8 mouse cellular contexts compared by ENCODE assay signal in the genomic region with DNA sequence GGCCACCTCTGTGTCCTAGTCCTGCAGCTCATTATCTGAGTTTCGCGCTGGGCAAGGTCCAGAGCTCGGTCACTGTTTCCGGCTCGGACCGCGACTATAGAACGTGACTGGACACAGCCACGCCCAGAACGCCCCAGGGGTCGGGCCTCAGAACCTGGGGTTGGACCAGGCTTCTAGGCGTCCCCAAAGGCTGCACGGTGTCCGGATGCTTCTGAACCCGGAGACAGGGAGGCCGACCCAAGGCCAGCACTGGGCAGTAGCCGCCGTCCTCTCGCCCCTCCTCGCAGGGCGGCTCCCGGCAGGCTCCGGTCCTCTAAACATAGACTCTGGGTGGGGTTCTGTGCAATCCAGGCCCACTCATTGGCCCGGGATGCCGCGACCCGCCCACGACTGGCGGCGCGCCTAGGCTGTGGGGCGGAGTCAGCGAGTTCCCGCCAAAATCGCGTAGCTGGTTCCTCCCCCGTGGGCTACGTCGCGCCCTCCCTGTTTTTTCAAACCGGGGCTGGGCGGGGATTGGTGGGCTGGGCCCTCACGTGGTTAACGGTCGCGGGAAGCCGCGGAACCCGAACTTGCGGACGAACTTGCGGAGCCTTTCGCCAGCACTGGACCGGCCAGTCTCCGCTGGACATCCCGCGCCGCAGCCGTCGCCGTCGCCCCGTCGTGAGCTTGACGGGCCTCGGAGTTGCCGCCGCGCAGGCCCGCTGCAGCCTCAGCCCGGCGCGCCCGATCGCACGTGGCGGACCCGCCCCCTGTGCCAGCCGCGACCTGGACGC. TPM values are rescaled to one million over a fixed set of nuclear protein-coding genes. Genes with fewer than 3 reads are reported as not detected.
DNase-seq lines count a peak whose midpoint lies in the region; ATAC-seq lines count a peak whose summit lies in the region.

A gene (plus strand): TSS at position 531 of the 773 bp plus-strand sequence.

- peak; percentile 98 for ATAC-seq in hindbrain, embryonic 12.5 days (ENCODE audit: low FRiP score)

- peak within 1 kb of the TSS; percentile 83 for H3K27ac ChIP-seq in hindbrain, embryonic 12.5 days

- H3K36me3 ChIP-seq in hindbrain, embryonic 12.5 days: no peaks in the 10 kb centered on the region

- peaks cover 12% of the 10 kb centered on the region; the same call in 1 of the 2 replicates for H3K4me1 ChIP-seq in hindbrain, embryonic 12.5 days

- H3K4me3 ChIP-seq in hindbrain, embryonic 12.5 days: peak within 1 kb of the TSS; percentile 88

- peak within 1 kb of the TSS; percentile 58 for H3K4me2 ChIP-seq in hindbrain, embryonic 12.5 days (replicated peaks)

- H3K9me3 ChIP-seq in hindbrain, embryonic 12.5 days (replicated peaks): no peaks in the 10 kb centered on the region

- WGBS in hindbrain, embryonic 12.5 days: under 1% methylated on average over 80 of the region's 81 CpGs

- peak within 1 kb of the TSS; percentile 82 for H3K9ac ChIP-seq in hindbrain, embryonic 12.5 days

- no peaks in the 10 kb centered on the region for H3K27me3 ChIP-seq in hindbrain, embryonic 12.5 days

- peak; percentile 99 for DNase-seq in MN1 (ENCODE audit: low spot score)
- peak; percentile 99 for DNase-seq in cerebellum, adult 9-10 months
- peak; percentile 95 to 98 for DNase-seq in frontal cortex, adult 2 months (ENCODE audit: extremely low spot score in 1 of 2, low spot score in 1 of 2)
- peak; percentile 98 to 99 for DNase-seq in layer of hippocampus, postnatal 14 days (ENCODE audit: low spot score in 2 of 2)
- peak; percentile 98 for DNase-seq in lung, postnatal 14 days
- DNase-seq in retina, adult 2 months (ENCODE audit: low read depth, low spot score): peak; percentile 74
- peak; percentile 97 to 98 for DNase-seq in thymus, postnatal 36 days

RNA-seq across cellular contexts. Expression of the gene that starts here (rescaled TPM):
- polyA plus RNA-seq in frontal cortex, adult 2 months (2012; rRNA removed): 11.8 and 12.6 TPM in 2 replicates
- polyA plus RNA-seq in hindbrain, embryonic 12.5 days (2016; fragmentation: Nextera tagmentation; extraction: Ambion mirVana): 26.3 and 27.1 TPM in 2 replicates
- 10 to 100 TPM; 12.9 to 13.0 TPM for total RNA-seq in layer of hippocampus, postnatal 14 days (2021)

Comparison
In these comparisons a context has a peak if more than half of its experiments do, and no peak if none do; other contexts are left out.
1. Peak in every context shown above with its lines: DNase-seq, ATAC-seq, H3K4me3 ChIP-seq and H3K27ac ChIP-seq.